Mouse (Mus musculus) limb, embryonic 12.5 days (tissue): ENCODE measurements around the gene Polr2i. TPM values are rescaled to one million over a fixed set of nuclear protein-coding genes. Genes with fewer than 3 reads are reported as not detected.
"Not testable (repeated sequence)": the region's sequence is repeated elsewhere in the genome, so short reads cannot be mapped to it uniquely, and the experiment has no call there.

Experiments used
- ATAC-seq: fragments of 200-750 bp; cut with Nextera tagmentation; 2 replicates; pipeline ENCODE4 v1.8.0; 2017; ENCODE audit warnings: low read depth, moderate TSS enrichment; ENCODE audit not compliant: insufficient number of reproducible peaks, insufficient read depth, low FRiP score, low TSS enrichment
- H3K27ac ChIP-seq: fragments of 300-500 bp; sonication (generic); 2 replicates; pipeline ENCODE4 v1.5.1; 2016; ENCODE audit warnings: mild to moderate bottlenecking, moderate library complexity
- H3K27me3 ChIP-seq: fragments of 300-500 bp; sonication (generic); 2 replicates; pipeline ENCODE4 v1.6.1; 2016; ENCODE audit warnings: mild to moderate bottlenecking, moderate library complexity
- H3K36me3 ChIP-seq: fragments of 300-500 bp; sonication (generic); 2 replicates; pipeline ENCODE4 v1.6.1; 2016; ENCODE audit warnings: mild to moderate bottlenecking, moderate library complexity
- H3K4me1 ChIP-seq: fragments of 300-500 bp; sonication (generic); replicated peaks from 2 replicates; pipeline ENCODE4 v1.6.1; 2016
- H3K4me2 ChIP-seq: fragments of 300-500 bp; sonication (generic); 2 replicates; pipeline ENCODE4 v1.6.1; 2016; ENCODE audit warnings: mild to moderate bottlenecking, moderate library complexity
- H3K4me3 ChIP-seq: fragments of 300-500 bp; sonication (generic); replicated peaks from 2 replicates; pipeline ENCODE4 v1.5.1; 2016; ENCODE audit warnings: mild to moderate bottlenecking
- H3K9ac ChIP-seq: fragments of 300-500 bp; sonication (generic); replicated peaks from 2 replicates; pipeline ENCODE4 v1.6.1; 2016; ENCODE audit warnings: mild to moderate bottlenecking, moderate library complexity
- H3K9me3 ChIP-seq: fragments of 300-500 bp; sonication (generic); 2 replicates; pipeline ENCODE4 v1.6.1; 2016; ENCODE audit warnings: mild to moderate bottlenecking, moderate library complexity
- WGBS: fragments of 180-500 bp; shearing (Covaris S2); methylation state at CpG from one replicate; pipeline ENCODE4 v1.1.7; 2016; 5-methylcytosine and 5-hydroxymethylcytosine counted together
- polyA plus RNA-seq: library from polyadenylated mRNA; unstranded; fragments of >200 nt; fragmentation: Nextera tagmentation; extraction: Ambion mirVana; gene quantifications from 2 replicates; pipeline ENCODE4 v1.2.1, GENCODE M21; 2016

Gene Polr2i
- 174 and 182 TPM in 2 replicates for polyA plus RNA-seq

DNA sequence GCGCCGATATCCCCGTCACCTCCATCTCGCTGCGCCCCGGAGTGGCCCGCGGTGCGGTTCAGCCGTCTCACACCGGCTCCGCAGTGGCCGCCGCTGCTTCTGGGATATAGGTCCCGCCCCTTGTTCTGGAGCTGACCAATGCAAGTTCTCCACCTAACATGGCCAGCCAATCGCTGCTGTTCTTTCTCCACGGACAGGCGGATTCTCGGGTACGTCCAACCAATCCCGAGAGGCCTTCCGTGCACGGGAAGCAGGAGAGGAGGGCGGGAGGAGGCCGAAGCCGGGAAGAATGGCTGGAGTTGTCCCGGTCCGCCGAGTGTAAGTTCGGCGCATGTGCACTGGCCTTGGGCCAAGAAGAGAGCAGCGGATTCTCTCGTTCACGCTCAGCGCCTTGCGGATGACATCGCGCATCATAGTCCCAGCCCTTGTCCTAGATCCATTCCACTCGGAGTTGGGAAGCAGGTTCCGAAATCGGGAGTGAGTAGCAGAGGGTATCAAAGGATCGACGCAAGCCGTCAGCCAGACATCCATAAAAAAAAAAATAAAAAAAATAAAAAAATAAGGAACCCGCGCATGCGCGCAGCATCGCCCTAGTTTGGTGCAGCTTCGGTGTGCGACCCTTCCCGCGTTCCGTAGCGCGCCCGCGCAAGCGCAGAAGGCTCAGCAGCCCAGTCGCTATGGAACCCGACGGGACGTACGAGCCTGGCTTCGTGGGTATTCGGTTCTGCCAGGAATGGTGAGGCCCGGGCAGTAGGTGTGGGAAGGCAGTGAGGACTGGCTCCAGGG is at the start of gene Polr2i, which contains the start of gene Tbcb:
TSS of gene Polr2i (plus strand) at position 280 of the 786 bp plus-strand sequence.
TSS of gene Tbcb (minus strand) at position 604 of the 786 bp plus-strand sequence.
- Histone ChIP-seq H3K4me1 (peaks cover 17% of the 10 kb centered on the region), H3K36me3 (peaks cover 54% of the 10 kb centered on the region), H3K27ac (peak within 1 kb of the TSS; percentile 94), H3K9me3 (no peaks in the 10 kb centered on the region), H3K9ac (peak within 1 kb of the TSS; percentile 72), H3K4me2 (peak within 1 kb of the TSS; percentile 72), H3K4me3 (peak within 1 kb of the TSS; percentile 74), H3K27me3 (no peaks in the 10 kb centered on the region)
- ATAC-seq = peak; percentile 86
- WGBS = under 1% methylated on average over 67 of the region's 67 CpGs

DNA sequence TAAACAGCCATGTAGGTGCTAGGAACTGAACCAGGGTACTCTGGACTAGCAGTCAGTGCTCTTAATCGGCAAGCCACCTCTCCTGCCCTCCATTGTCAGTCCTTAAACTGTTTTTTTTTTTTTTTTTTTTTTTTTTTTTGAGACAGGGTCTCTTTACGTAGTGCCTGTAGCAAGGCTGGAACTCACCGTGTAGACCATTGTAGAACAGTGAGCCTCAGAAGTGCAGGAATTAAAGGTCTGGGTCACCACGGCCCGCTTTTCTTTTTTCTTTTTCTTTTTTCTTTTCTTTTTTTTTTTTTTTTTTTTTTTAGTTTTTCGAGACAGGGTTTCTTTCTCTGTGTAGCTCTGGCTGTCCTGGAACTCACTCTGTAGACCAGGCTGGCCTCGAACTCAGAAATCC is 48.6 kb upstream of the Polr2i start:
- not testable (repeated sequence) for H3K4me3 ChIP-seq, H3K4me2 ChIP-seq, H3K9ac ChIP-seq, H3K27ac ChIP-seq, H3K4me1 ChIP-seq, H3K9me3 ChIP-seq, H3K27me3 ChIP-seq, ATAC-seq
- whole genome bisulfite sequencing = 86% methylated on average over 6 of the region's 7 CpGs
- peaks cover 35% of the 10 kb centered on the region for H3K36me3 ChIP-seq

DNA sequence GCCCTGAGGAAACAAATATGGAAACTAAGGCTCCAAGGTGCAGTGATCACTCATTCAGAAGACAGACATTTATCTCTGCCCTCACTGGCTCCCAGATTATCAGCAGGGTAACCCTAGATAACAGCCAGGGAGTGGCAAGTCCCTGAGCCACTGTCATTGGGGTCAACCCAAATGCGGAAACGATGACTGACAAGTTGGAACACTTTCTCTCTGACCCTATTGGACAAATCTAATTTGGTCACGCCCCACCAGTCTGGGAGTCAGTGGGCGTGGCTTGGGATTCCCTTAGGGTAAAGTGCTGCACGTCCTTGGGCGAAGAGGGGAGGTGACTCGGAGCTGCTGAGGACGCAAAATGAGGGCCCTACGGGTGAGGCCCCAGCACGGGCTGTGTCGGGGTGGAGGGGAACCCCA is 47.9 kb upstream of the Polr2i start, which contains the start of gene Cox7a1:
TSS of gene Cox7a1 (plus strand) at position 266 of the 411 bp plus-strand sequence.
- Histone ChIP-seq H3K4me1 (peaks cover 5% of the 10 kb centered on the region; the same call in 1 of the 2 replicates), H3K36me3 (peaks cover 35% of the 10 kb centered on the region), H3K9me3 (no peaks in the 10 kb centered on the region), H3K4me3 (no peak within 1 kb of the TSS), H3K27me3 (no peaks in the 10 kb centered on the region), H3K4me2 (peak within 1 kb of the TSS; percentile 33), H3K27ac (no peak within 1 kb of the TSS), H3K9ac (no peak within 1 kb of the TSS)
- WGBS = 5% methylated on average over 11 of the region's 11 CpGs
- ATAC-seq = peak; percentile 33; the same call in 1 of the 2 replicates

DNA sequence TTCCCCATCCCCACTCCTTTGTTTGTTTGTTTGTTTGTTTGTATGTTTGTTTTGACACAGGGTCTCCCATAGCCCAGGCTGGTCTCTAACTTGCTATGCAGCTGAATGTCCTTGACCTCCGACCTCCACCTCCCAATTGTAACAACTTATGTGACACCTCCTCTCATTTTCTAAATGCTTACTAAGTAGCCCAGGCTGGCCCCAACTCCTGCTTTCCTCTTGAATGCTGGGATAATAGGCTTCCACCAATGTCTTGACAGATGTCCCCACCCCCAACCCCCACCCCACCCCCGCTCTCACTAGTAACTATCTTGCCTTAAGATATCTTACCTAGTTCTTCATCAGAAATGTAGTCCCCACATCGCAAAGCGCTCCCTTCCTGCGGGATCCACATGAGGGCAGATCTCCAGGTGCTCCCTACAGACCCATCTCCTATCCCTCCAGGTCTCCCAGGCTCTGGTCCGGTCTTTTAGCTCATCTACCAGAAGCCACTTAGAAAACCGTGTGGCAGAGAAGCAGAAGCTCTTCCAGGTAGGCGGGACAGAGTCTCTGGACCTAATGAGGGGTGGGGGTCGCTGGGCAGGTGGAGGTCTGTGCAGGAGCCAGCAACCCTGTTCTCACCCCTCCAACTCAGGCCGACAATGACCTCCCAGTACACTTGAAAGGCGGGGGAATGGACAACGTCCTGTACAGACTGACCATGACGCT is 47.0 kb upstream of the Polr2i start:
- no peaks in the 10 kb centered on the region for H3K27me3 ChIP-seq
- H3K27ac ChIP-seq = no peak overlapping the region
- no peak overlapping the region for H3K4me2 ChIP-seq
- no peak for ATAC-seq
- H3K4me3 ChIP-seq = no peak overlapping the region
- H3K36me3 ChIP-seq = peaks cover 41% of the 10 kb centered on the region
- no peaks in the 10 kb centered on the region for H3K9me3 ChIP-seq
- WGBS = 68% methylated on average over 13 of the region's 13 CpGs
- peaks cover 5% of the 10 kb centered on the region; the same call in 1 of the 2 replicates for H3K4me1 ChIP-seq
- H3K9ac ChIP-seq = no peak overlapping the region

DNA sequence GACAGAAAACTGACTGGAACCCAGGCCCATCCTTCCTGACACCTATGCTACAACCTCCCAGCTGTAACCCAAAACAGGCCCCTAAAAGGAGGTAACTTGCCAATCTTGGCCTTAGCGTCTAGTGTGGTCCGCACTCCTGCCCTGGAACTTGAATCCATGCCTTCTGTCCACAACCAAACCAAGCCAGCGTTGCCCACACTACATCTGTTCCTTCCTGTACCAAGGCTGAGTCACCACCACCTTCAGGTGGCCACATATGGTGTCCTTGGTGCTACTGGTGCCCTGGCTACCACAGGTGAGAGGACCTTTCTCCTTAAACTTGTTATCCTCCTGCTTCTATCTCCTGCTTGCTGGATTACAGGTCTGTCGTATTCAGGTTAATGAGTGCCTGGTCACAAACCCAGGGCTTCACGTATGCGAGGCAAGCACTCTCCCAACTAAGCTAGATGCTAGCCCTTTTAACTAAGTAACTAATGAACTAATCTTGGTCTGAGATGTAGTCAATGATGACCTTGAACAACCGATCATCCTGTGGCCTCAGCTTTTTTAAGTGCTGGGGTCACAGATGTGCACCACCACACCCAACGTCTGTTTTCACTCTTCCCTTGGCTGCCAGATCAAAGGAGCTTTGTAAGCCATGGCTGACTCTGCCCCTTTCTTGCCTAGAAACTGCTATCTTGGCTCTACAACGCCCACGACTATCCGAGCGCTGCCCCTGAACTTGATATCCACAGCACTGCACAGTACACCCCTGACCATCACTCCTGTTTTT is 43.2 kb upstream of the Polr2i start:
- Histone ChIP-seq H3K4me1 (peaks cover 17% of the 10 kb centered on the region), H3K36me3 (peaks cover 70% of the 10 kb centered on the region), H3K9ac (no peak overlapping the region), H3K4me2 (no peak overlapping the region), H3K9me3 (no peaks in the 10 kb centered on the region), H3K27ac (no peak overlapping the region), H3K4me3 (no peak overlapping the region), H3K27me3 (no peaks in the 10 kb centered on the region)
- ATAC-seq = no peak
- 76% methylated on average over 12 of the region's 12 CpGs for WGBS

DNA sequence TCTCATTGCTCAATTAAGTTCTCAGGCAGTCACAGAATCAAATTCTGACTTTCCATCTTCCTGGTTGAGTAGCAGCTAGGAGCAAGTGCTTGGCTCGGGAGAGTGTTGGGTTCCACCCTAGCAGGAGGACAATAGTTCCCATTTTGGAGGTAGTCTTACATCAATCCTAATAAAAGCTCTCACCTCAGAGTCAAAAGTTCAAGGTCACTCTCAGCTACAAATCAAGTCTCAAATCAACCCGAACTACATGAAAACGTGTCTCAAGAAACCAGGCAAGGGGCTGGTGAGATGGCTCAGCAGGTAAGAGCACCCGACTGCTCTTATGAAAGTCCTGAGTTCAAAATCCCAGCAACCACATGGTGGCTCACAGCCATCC is 42.6 kb upstream of the Polr2i start:
- H3K27me3 ChIP-seq = no peaks in the 10 kb centered on the region
- WGBS = 82% methylated on average over 4 of the region's 4 CpGs
- H3K27ac ChIP-seq = no peak overlapping the region
- peaks cover 70% of the 10 kb centered on the region for H3K36me3 ChIP-seq
- ATAC-seq = no peak
- no peaks in the 10 kb centered on the region for H3K9me3 ChIP-seq
- H3K9ac ChIP-seq = no peak overlapping the region
- no peak overlapping the region for H3K4me3 ChIP-seq
- H3K4me1 ChIP-seq = peaks cover 14% of the 10 kb centered on the region
- no peak overlapping the region for H3K4me2 ChIP-seq

DNA sequence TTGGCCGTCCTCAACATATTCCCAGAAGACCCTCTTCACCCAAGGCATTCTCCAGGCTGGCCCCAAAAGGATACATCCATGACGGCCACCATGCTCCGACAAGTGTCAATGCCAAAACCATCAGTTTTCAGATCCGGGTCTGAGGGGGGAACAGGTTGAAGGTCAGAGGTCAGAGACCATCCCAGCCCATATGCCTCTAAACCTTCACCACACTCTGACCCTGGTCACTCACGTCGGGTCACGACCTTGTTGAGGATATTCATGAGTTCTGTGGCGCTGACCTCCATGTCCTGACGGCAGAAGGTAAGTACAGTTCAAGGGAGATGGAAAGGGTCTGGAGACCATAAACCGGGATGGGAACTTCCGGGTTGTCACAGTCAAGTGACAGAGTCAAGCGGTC is 39.7 kb upstream of the Polr2i start:
- 0 out of 2 replicates have a peak overlapping the region, but pooled peaks have one; percentile 74 for H3K4me3 ChIP-seq
- peak overlapping the region; percentile 85 for H3K4me2 ChIP-seq
- H3K36me3 ChIP-seq = peaks cover 54% of the 10 kb centered on the region

DNA sequence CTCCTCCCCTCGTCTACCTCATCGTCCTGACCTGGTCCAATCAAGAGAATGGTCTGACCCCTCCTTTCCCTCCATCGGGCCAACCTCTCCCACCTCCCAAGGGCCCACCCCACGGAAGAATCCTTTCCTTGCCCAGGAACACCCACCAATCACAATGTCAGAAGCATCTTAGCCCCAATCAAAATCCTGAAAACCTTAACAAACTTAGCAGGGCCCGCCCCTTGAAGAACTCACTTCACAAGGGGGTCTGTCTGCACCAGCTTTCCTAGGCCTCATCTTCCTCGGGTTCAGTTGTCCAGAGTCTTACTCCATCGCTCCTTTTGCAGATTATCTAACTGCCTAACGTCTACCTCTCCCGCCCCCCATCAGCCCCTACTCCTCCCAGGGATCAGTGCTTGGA is 38.7 kb upstream of the Polr2i start:
- no peak for ATAC-seq
- no peaks in the 10 kb centered on the region for H3K9me3 ChIP-seq
- H3K27me3 ChIP-seq = no peaks in the 10 kb centered on the region
- H3K9ac ChIP-seq = peak overlapping the region; percentile 76
- H3K36me3 ChIP-seq = peaks cover 44% of the 10 kb centered on the region
- H3K4me3 ChIP-seq = peak overlapping the region; percentile 74
- H3K4me1 ChIP-seq = peaks cover 20% of the 10 kb centered on the region
- H3K4me2 ChIP-seq = peak overlapping the region; percentile 85
- peak overlapping the region; percentile 87 for H3K27ac ChIP-seq
- WGBS = 16% methylated on average over 9 of the region's 9 CpGs

More for the DNA sequence above, 39.7 kb upstream of the Polr2i start:
- no peaks in the 10 kb centered on the region for H3K27me3 ChIP-seq
- H3K9me3 ChIP-seq = no peaks in the 10 kb centered on the region
- peaks cover 20% of the 10 kb centered on the region for H3K4me1 ChIP-seq
- WGBS = 88% methylated on average over 12 of the region's 12 CpGs
- no peak overlapping the region for H3K27ac ChIP-seq
- H3K9ac ChIP-seq = 0 out of 2 replicates have a peak overlapping the region, but pooled peaks have one; percentile 76
- no peak for ATAC-seq

DNA sequence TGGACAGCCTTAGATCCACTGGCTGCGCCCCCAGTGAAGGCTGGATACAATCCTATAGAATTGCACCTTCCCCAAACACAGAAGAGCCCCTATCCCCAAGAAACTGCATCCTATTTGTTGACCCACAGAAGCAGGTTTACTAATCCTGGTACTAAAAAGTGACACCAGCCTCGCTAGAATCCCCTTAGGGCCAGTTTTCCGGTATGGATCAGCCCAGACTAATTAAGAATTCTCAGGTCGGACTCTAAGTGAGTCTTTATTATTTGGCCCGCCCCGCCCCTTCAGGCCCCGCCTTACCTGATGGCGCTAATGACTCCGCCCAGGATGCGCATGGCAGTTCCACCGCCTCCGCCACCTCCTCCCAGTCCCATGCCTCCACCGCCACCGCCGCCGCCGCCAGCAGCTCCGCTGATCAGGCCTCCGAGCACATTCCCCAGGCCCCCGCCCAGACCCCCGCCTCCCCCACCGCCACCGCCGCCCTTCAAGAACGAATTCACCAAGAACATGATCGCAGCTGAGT is 38.1 kb upstream of the Polr2i start:
- Histone ChIP-seq H3K4me3 (peak overlapping the region; percentile 74), H3K9ac (peak overlapping the region; percentile 76), H3K27ac (peak overlapping the region; percentile 87), H3K27me3 (no peaks in the 10 kb centered on the region), H3K4me1 (peaks cover 24% of the 10 kb centered on the region), H3K9me3 (no peaks in the 10 kb centered on the region), H3K4me2 (peak overlapping the region; percentile 85), H3K36me3 (peaks cover 38% of the 10 kb centered on the region)
- ATAC-seq = peak; percentile 54
- WGBS = under 1% methylated on average over 24 of the region's 26 CpGs

DNA sequence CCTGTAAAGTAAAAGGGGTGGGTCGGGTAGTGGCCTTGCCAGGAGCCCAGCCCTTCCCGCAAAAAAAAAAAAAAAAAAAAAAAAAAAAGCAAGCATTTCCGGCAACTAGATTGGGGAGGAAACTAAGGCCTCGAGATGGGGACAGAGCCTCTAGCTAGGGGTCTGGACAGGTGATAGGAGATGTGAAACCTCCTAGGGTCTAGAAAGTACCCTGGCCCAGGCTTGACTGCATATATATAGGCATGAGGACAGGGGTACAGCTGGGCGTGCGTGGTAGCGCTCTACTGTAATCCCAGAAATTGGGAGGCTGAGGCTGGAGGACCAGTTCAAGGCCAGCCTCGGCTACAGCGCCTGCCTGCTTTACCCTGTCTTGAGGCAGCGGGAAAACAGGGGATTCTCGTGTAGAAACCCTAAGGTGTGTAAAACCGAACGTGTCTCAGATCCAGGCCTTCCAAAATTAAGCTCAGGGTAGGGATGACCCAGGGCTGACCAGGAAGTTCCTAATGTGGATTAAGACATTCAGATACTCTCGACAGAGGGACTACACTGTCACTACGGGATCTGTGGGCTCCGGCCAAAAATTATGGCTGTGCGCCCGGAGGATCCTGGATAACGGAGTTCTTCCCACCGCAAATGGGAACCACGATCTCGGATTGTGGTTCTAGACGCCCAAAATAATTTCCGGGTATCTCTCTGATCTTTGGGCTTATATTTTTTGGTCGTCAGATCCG is 37.5 kb upstream of the Polr2i start:
- Histone ChIP-seq H3K36me3 (peaks cover 32% of the 10 kb centered on the region), H3K4me2 (peak overlapping the region; percentile 85), H3K27me3 (no peaks in the 10 kb centered on the region), H3K4me3 (peak overlapping the region; percentile 74), H3K4me1 (peaks cover 24% of the 10 kb centered on the region), H3K9ac (peak overlapping the region; percentile 76), H3K9me3 (no peaks in the 10 kb centered on the region), H3K27ac (peak overlapping the region; percentile 87)
- WGBS = under 1% methylated on average over 26 of the region's 26 CpGs
- ATAC-seq = peak; percentile 13; the same call in 1 of the 2 replicates
